Mouse (Mus musculus) MEL (cell line): ENCODE results near the gene Col6a3. TPM values are rescaled to one million over a fixed set of nuclear protein-coding genes. Genes with fewer than 3 reads are reported as not detected.

ENCODE experiments used
- DNase-seq: peaks from one replicate; pipeline ENCODE4 v3.0.0; 2011; ENCODE audit warnings: low read depth, low spot score
- H3K27ac ChIP-seq: 2 replicates; pipeline ENCODE4 v1.5.1; 2012; ENCODE audit warnings: low read depth, mild to moderate bottlenecking, control low read depth, low read length, moderate library complexity; ENCODE audit not compliant: control insufficient read depth
- H3K27me3 ChIP-seq, 2 experiments: fragments of 150-350 bp in 1 of 2; sonication (generic) in 1 of 2; 2 replicates each; pipeline ENCODE4 v1.6.1; 2012; ENCODE audit warnings: low read length in 2 of 2, mild to moderate bottlenecking in 2 of 2, improper control_type of control experiment in 1 of 2, moderate library complexity in 1 of 2; ENCODE audit not compliant: insufficient read depth in 2 of 2, control insufficient read depth in 1 of 2
- H3K36me3 ChIP-seq, 2 experiments: 2 replicates each; pipeline ENCODE4 v1.6.1; 2012 to 2014; ENCODE audit warnings: low read length in 2 of 2, improper control_type of control experiment in 1 of 2, inconsistent platforms in 1 of 2, mild to moderate bottlenecking in 1 of 2; ENCODE audit not compliant: insufficient read depth in 2 of 2, control insufficient read depth in 1 of 2
- H3K4me1 ChIP-seq, 2 experiments: fragments of 150-350 bp in 1 of 2; sonication (generic) in 1 of 2; 2 replicates each; pipeline ENCODE4 v1.6.1; 2012; ENCODE audit warnings: low read length in 2 of 2, improper control_type of control experiment in 1 of 2, mild to moderate bottlenecking in 1 of 2; ENCODE audit not compliant: insufficient read depth in 2 of 2, control insufficient read depth in 1 of 2
- H3K4me3 ChIP-seq, 2 experiments: fragments of 150-350 bp in 1 of 2; sonication (generic) in 1 of 2; 2 replicates each; pipeline ENCODE4 v1.5.1; 2012; ENCODE audit warnings: low read depth in 2 of 2, low read length in 2 of 2, mild to moderate bottlenecking in 2 of 2, moderate library complexity in 2 of 2, control low read depth in 1 of 2, improper control_type of control experiment in 1 of 2; ENCODE audit not compliant: control insufficient read depth in 1 of 2, insufficient read depth in 1 of 2
- H3K79me2 ChIP-seq: 2 replicates; pipeline ENCODE4 v1.6.1; 2012; ENCODE audit warnings: mild to moderate bottlenecking, low read length, moderate library complexity; ENCODE audit not compliant: control insufficient read depth, poor library complexity, insufficient read depth
- H3K9ac ChIP-seq: 2 replicates; pipeline ENCODE4 v1.6.1; 2012; ENCODE audit warnings: low read depth, mild to moderate bottlenecking, control low read depth, low read length, moderate library complexity; ENCODE audit not compliant: control insufficient read depth, poor library complexity, severe bottlenecking
- H3K9me3 ChIP-seq: fragments of 150-350 bp; sonication (generic); replicated peaks from 2 replicates; pipeline ENCODE4 v1.6.1; 2012; ENCODE audit warnings: mild to moderate bottlenecking, low read length, improper control_type of control experiment, moderate library complexity; ENCODE audit not compliant: insufficient read depth
- BHLHE40 ChIP-seq: IDR thresholded peaks from 2 replicates; pipeline ENCODE4 v1.6.1; 2012; ENCODE audit warnings: low read depth, mild to moderate bottlenecking, inconsistent platforms, low read length, improper control_type of control experiment, borderline replicate concordance
- CHD2 ChIP-seq: IDR thresholded peaks from 2 replicates; pipeline ENCODE4 v1.6.1; 2011; ENCODE audit warnings: low read length, improper control_type of control experiment
- CTCF ChIP-seq, 3 experiments: IDR thresholded peaks in 2 of 3; conservative IDR thresholded peaks in 1 of 3; 2 replicates each; pipeline ENCODE4 v1.5.1; 2011 to 2012; ENCODE audit warnings: low read length in 3 of 3, low read depth in 2 of 3, mild to moderate bottlenecking in 2 of 3, improper control_type of control experiment in 1 of 3, inconsistent platforms in 1 of 3, mixed read lengths in 1 of 3, moderate library complexity in 1 of 3; ENCODE audit not compliant: control insufficient read depth in 1 of 3, insufficient read depth in 1 of 3, poor library complexity in 1 of 3, severe bottlenecking in 1 of 3
- ELF1 ChIP-seq: IDR thresholded peaks from 2 replicates; pipeline ENCODE4 v1.6.1; 2014; ENCODE audit warnings: low read depth, mild to moderate bottlenecking, inconsistent platforms, low read length, improper control_type of control experiment, moderate library complexity
- EP300 ChIP-seq, 2 experiments: IDR thresholded peaks; 2 replicates each; pipeline ENCODE4 v1.6.1; 2011; ENCODE audit warnings: improper control_type of control experiment in 2 of 2, low read length in 2 of 2, low read depth in 1 of 2, mild to moderate bottlenecking in 1 of 2
- ETS1 ChIP-seq: IDR thresholded peaks from 2 replicates; pipeline ENCODE4 v1.6.1; 2012; ENCODE audit warnings: low read depth, mild to moderate bottlenecking, inconsistent platforms, low read length, improper control_type of control experiment, moderate library complexity
- KAT2A ChIP-seq: conservative IDR thresholded peaks from 2 replicates; pipeline ENCODE4 v1.6.1; 2012; ENCODE audit warnings: low read depth, low read length, improper control_type of control experiment, inconsistent platforms
- MAZ ChIP-seq: IDR thresholded peaks from 2 replicates; pipeline ENCODE4 v1.6.1; 2012; ENCODE audit warnings: low read depth, mild to moderate bottlenecking, inconsistent platforms, low read length, improper control_type of control experiment
- MYB ChIP-seq: IDR thresholded peaks from 2 replicates; pipeline ENCODE4 v1.6.1; 2011; ENCODE audit warnings: mild to moderate bottlenecking, low read depth, low read length, improper control_type of control experiment
- MYC ChIP-seq: IDR thresholded peaks from 2 replicates; pipeline ENCODE4 v1.6.1; 2011; ENCODE audit warnings: low read depth, mild to moderate bottlenecking, low read length, improper control_type of control experiment, moderate library complexity
- NRF1 ChIP-seq: IDR thresholded peaks from 2 replicates; pipeline ENCODE4 v1.6.1; 2014; ENCODE audit warnings: low read depth, mild to moderate bottlenecking, inconsistent platforms, low read length, improper control_type of control experiment, moderate library complexity; ENCODE audit not compliant: poor library complexity, insufficient read depth, severe bottlenecking
- POLR2A ChIP-seq, 2 experiments: IDR thresholded peaks; 2 replicates each; pipeline ENCODE4 v1.6.1; 2011 to 2012; ENCODE audit warnings: low read length in 2 of 2, mild to moderate bottlenecking in 2 of 2, control low read depth in 1 of 2, improper control_type of control experiment in 1 of 2, low read depth in 1 of 2, moderate library complexity in 1 of 2; ENCODE audit not compliant: control insufficient read depth in 1 of 2, insufficient read depth in 1 of 2, poor library complexity in 1 of 2
- RAD21 ChIP-seq: IDR thresholded peaks from 2 replicates; pipeline ENCODE4 v1.6.1; 2011; ENCODE audit warnings: mild to moderate bottlenecking, low read depth, low read length, improper control_type of control experiment
- RCOR1 ChIP-seq: IDR thresholded peaks from 2 replicates; pipeline ENCODE4 v1.6.1; 2012; ENCODE audit warnings: low read depth, mild to moderate bottlenecking, inconsistent platforms, low read length, improper control_type of control experiment
- TCF12 ChIP-seq: IDR thresholded peaks from 2 replicates; pipeline ENCODE4 v1.6.1; 2014; ENCODE audit warnings: low read depth, mild to moderate bottlenecking, inconsistent platforms, low read length, improper control_type of control experiment, moderate library complexity
- ZMIZ1 ChIP-seq: IDR thresholded peaks from 2 replicates; pipeline ENCODE4 v1.6.1; 2012; ENCODE audit warnings: low read depth, mild to moderate bottlenecking, inconsistent platforms, low read length, improper control_type of control experiment, moderate library complexity
- ZNF384 ChIP-seq: IDR thresholded peaks from 2 replicates; pipeline ENCODE4 v1.6.1; 2012; ENCODE audit warnings: low read depth, mild to moderate bottlenecking, inconsistent platforms, low read length, improper control_type of control experiment
- polyA plus RNA-seq, 2 experiments: library from polyadenylated mRNA; stranded (reverse) in 1 of 2; unstranded in 1 of 2; fragments of >175 nt in 1 of 2; fragments of >200 nt in 1 of 2; gene quantifications; 2 replicates each; pipeline versions ENCODE4 v1.2.1 to v1.2.4; 2012; ENCODE audit warnings: low replicate concordance in 2 of 2, low read depth in 1 of 2; ENCODE audit not compliant: insufficient read length in 2 of 2, insufficient read depth in 1 of 2, missing spikeins in 1 of 2
- total RNA-seq: library from RNA; depleted of rRNA; stranded (reverse); fragments of 300-350 nt; gene quantifications from 2 replicates; pipeline ENCODE4 v1.2.3, GENCODE M21; 2012

Gene Col6a3
- total and polyA plus RNA-seq, 3 experiments, result not detected

DNA sequence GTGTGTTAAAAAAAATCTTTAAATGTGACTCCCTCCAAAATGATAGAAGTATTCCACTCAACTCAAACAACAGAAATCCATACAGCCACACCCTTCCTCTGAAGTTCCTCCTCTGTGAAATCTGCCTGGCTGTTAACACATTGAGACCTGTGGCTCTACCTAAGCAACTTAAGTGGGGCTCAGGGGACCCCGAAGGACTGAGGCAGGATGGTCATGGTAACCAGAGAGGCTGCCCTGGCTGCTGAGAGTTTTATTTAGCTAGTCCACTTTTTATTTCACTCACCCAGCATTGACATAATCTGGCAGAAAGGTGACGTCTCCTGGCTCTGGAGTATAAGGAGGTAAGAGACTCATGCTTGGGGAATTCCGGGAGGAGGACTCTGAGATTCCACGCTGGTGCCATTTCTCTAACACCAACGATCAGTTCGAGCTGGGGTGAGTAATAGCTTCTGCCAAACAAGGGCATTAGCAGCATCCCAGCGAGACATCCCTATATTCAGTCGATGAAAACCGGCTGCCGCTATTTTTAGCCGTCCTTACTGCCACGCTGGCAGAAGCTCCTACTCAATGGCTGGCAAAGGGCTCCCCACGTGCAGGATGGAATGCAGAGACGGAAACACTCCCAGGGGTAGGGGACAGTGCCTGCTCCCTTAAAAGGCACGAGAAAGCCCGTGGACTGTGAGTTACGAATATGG, 89.8 kb downstream of the Col6a3 start:
- Histone ChIP-seq H3K27me3 (no peaks in the 10 kb centered on the region), H3K79me2 (no peaks in the 10 kb centered on the region), H3K9me3 (no peaks in the 10 kb centered on the region; the same call in 1 of the 2 replicates), H3K36me3 (no peaks in the 10 kb centered on the region), H3K4me1 (no peaks in the 10 kb centered on the region), H3K4me3 (no peak overlapping the region), H3K9ac (no peak overlapping the region), H3K27ac (no peak overlapping the region)
- no peak for DNase-seq
- TF ChIP-seq MYC (no peak), ETS1 (no peak), CHD2 (no peak), RCOR1 (no peak), CTCF (IDR thresholded peaks at IDR 0.05 in 2 of 3, conservative IDR thresholded peaks at IDR 0.05 in 1 of 3; ENCODE audit: control insufficient read depth in 1 of 3, insufficient read depth in 1 of 3, low read depth in 2 of 3, low read length in 3 of 3, poor library complexity in 1 of 3, severe bottlenecking in 1 of 3) (no peak), EP300 (IDR thresholded peaks at IDR 0.05; ENCODE audit: low read depth in 1 of 2, low read length in 2 of 2) (no peak), MAZ (no peak), BHLHE40 (no peak), POLR2A (IDR thresholded peaks at IDR 0.05; ENCODE audit: control insufficient read depth in 1 of 2, insufficient read depth in 1 of 2, low read depth in 1 of 2, low read length in 2 of 2, poor library complexity in 1 of 2) (no peak), ELF1 (no peak)

DNA sequence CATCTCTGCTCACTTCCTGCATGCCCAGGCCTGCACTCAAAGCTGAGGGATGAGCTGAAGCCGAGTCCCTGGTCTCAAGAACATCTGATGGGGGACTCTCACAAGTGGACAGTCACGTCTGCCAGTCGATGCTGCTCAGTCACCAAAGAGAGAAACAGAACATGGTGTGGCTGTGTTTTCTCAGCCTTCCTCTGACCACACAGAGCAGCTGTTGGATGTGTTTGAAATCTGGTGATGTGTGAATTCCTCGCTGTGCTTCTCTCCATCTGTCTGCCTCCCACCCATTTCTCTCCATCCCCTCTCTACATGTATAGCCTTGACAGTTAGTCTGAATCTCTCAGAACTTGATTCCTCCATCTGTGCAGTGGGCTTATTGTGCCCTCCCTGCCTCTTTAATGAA, 92.5 kb downstream of the Col6a3 start:
- Histone ChIP-seq H3K36me3 (no peaks in the 10 kb centered on the region), H3K27ac (no peak overlapping the region), H3K4me1 (no peaks in the 10 kb centered on the region), H3K4me3 (no peak overlapping the region), H3K9me3 (no peaks in the 10 kb centered on the region; the same call in 1 of the 2 replicates), H3K79me2 (no peaks in the 10 kb centered on the region)
- no peak for DNase-seq
- no peak for TF ChIP-seq MYB
- no peak for TF ChIP-seq KAT2A
- TF ChIP-seq TCF12, result no peak
- TF ChIP-seq ZNF384, result no peak
- TF ChIP-seq ZMIZ1, result no peak
- TF ChIP-seq RCOR1, result no peak
- no peak for TF ChIP-seq RAD21
- TF ChIP-seq, all 39 proteins: peak for 0
- Histone ChIP-seq H3K9ac (no peak overlapping the region), H3K27me3 (no peaks in the 10 kb centered on the region)

DNA sequence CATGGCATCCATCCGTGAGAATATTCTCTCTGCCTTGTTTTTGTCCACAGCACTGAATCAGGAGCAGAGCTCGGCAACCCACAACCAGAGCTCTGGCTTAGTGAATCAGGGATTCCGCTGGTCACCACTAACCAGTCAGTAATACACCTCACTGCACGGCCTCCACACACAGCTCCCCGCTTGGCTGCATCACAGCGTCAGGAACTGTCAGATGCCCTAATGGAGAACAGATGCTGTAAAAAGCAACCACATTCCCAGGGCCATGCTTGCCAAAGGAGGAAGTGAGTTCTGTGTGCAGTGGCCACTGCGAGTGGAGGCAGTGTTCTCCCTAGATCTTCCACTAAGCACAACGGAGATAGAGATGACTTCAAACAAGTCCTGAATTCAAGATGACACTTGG, 93.6 kb downstream of the Col6a3 start:
- H3K9ac ChIP-seq, result no peak overlapping the region
- no peak overlapping the region for H3K4me3 ChIP-seq
- no peaks in the 10 kb centered on the region; the same call in 1 of the 2 replicates for H3K9me3 ChIP-seq
- no peaks in the 10 kb centered on the region for H3K4me1 ChIP-seq
- H3K79me2 ChIP-seq, result no peaks in the 10 kb centered on the region
- H3K27ac ChIP-seq, result no peak overlapping the region
- no peaks in the 10 kb centered on the region for H3K27me3 ChIP-seq
- DNase-seq, result no peak
- no peak for TF ChIP-seq NRF1
- H3K36me3 ChIP-seq, result no peaks in the 10 kb centered on the region
